Mouse (Mus musculus): ENCODE measurements at regions not wholly inside any gene's neighbourhood (a gene's known extent, or its start where the extent isn't known, plus 50 kb on each side); places are given as distances from the start of the nearest gene placed in this dataset.

GRCm38 (mm10) chr11:19835221-19835745 is 88.9 kb upstream of the Spred2 start:
- DNase-seq, result peak; percentile 22

- DNase-seq, result no peak
Observed at GRCm38 (mm10) chr11:19838932-19839331, 85.2 kb upstream of the Spred2 start.

GRCm38 (mm10) chr11:19843084-19843483 is 81.1 kb upstream of the Spred2 start:
- no peak for DNase-seq

- DNase-seq, result no peak
Observed at GRCm38 (mm10) chr11:19847910-19848309, 76.3 kb upstream of the Spred2 start.

GRCm38 (mm10) chr11:19848412-19848811 is 75.8 kb upstream of the Spred2 start:
- no peak for DNase-seq

GRCm38 (mm10) chr11:19849347-19849811 is 74.8 kb upstream of the Spred2 start:
- DNase-seq, result no peak

- DNase-seq, result no peak
Observed at GRCm38 (mm10) chr11:19849844-19850420, 74.2 kb upstream of the Spred2 start.

- no peak for DNase-seq
Observed at GRCm38 (mm10) chr11:19851022-19851615, 73.1 kb upstream of the Spred2 start.

- DNase-seq, result no peak
Observed at GRCm38 (mm10) chr11:19861596-19861995, 62.6 kb upstream of the Spred2 start.

- no peak for DNase-seq
Observed at GRCm38 (mm10) chr11:19863327-19863726, 60.8 kb upstream of the Spred2 start.

GRCm38 (mm10) chr11:19866262-19866661 is 57.9 kb upstream of the Spred2 start:
- DNase-seq, result no peak

GRCm38 (mm10) chr11:19869671-19870070 is 54.5 kb upstream of the Spred2 start:
- no peak for DNase-seq

- DNase-seq, result no peak
Observed at GRCm38 (mm10) chr11:19870136-19870535, 54.0 kb upstream of the Spred2 start.

- DNase-seq, result no peak
Observed at GRCm38 (mm10) chr11:19873796-19874195, 50.4 kb upstream of the Spred2 start.
